Mouse (Mus musculus): ENCODE measurements around the gene Creld1.

Creld1 gene

GRCm38 (mm10) chr6:113468512-113468911, 14.6 kb upstream of the Creld1 start:
- in situ Hi-C loops (cut with MboI; ENCODE audit: unreplicated experiment in 2 of 2), result no loop called here

- in situ Hi-C loops (cut with MboI; ENCODE audit: unreplicated experiment in 2 of 2), result no loop called here
These were observed 14.1 kb upstream of the Creld1 start for GRCm38 (mm10) chr6:113469021-113469420.

DNA sequence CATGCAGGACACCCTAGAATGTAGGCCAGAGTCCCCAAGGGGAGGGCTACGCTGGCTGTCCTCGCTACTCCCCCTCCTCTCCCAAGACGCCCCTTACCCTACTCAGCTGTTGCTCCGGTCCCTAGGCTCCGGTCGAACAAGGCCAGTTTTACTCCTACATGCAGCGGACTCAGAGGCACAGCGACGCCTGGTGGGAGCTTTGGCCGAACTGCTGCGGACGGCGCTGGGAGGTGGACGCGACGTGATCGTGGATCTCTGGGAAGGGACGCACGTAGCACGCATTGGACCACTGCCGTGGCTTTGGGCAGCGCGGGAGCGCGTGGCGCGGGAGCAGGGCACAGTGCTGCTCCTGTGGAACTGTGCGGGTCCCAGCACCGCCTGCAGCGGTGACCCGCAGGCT, 13.7 kb upstream of the Creld1 start:
- in situ Hi-C loops (cut with MboI; ENCODE audit: unreplicated experiment in 2 of 2), result no loop called here

DNA sequence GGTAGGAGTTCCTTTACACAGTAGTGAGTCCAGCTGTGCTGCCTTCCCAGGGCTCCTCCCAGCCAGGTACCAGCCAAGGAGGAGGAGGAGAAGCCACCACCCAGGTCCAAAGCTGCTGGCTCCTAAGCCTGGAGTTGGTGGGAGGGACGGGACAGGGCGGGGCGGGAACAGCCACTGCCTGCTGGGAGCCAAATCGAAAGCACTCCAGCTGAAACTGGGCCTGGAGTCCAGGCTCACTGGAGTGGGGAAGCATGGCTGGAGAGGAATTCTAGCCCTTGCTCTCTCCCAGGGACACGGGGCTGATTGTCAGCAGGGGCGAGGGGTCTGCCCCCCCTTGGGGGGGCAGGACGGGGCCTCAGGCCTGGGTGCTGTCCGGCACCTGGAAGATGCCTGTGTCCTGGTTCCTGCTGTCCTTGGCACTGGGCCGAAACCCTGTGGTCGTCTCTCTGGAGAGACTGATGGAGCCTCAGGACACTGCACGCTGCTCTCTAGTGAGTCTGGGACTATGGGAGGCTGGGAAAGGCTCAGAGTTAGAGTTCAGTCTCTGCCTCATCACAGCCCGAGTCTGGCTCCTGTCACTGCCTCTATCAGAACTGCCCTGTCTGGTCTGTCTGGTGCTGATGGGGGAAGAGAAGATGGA, 11.7 kb upstream of the Creld1 start, which contains the start of gene Il17rc:
TSS of gene Il17rc (plus strand) at position 131 of the 640 bp plus-strand sequence.
- in situ Hi-C loops (cut with MboI; ENCODE audit: unreplicated experiment in 2 of 2), result no loop called here

- in situ Hi-C loops (cut with MboI; ENCODE audit: unreplicated experiment in 2 of 2), result no loop called here
These were observed 11.0 kb upstream of the Creld1 start for GRCm38 (mm10) chr6:113472061-113472460.

DNA sequence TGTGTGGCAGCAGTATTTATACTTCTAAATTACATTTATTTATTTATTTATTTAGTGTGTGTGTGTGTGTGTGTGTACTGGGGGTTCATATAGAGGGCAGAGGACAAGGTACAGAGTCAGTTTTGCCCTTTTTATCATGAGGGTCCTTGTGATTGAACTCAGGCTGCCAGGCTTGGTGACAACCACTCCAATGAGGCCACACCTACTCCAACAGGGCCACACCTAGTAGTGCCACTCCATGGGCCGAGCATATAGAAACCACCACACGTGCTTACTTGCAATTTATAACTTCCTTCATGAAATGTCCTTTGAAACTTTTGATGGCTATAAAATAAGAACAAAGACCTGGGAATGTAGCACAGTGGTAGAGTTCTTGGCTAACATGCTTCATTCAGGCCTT, 9.9 kb upstream of the Creld1 start:
- in situ Hi-C loops (cut with MboI; ENCODE audit: unreplicated experiment in 2 of 2), result no loop called here

GRCm38 (mm10) chr6:113473715-113474114, 9.4 kb upstream of the Creld1 start:
- in situ Hi-C loops (cut with MboI; ENCODE audit: unreplicated experiment in 2 of 2), result no loop called here

- in situ Hi-C loops (cut with MboI; ENCODE audit: unreplicated experiment in 2 of 2), result no loop called here
These were observed 5.7 kb upstream of the Creld1 start for GRCm38 (mm10) chr6:113477353-113477752.

DNA sequence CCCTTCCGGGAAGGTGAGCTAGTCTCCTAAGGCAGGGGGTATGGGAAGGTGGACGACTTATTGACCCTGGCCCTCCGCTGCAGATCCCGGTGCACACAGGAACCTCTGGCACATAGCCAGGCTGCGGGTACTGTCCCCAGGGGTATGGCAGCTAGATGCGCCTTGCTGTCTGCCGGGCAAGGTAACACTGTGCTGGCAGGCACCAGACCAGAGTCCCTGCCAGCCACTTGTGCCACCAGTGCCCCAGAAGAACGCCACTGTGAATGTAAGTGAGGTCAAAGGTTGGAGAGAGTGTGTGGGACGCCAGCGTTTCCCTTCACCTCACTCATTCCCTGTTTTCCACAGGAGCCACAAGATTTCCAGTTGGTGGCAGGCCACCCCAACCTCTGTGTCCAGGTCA, 4.2 kb upstream of the Creld1 start:
- in situ Hi-C loops (cut with MboI; ENCODE audit: unreplicated experiment in 2 of 2), result no loop called here

GRCm38 (mm10) chr6:113480555-113481373, 2.3 kb upstream of the Creld1 start:
- in situ Hi-C loops (cut with MboI; ENCODE audit: unreplicated experiment in 2 of 2), result no loop called here

GRCm38 (mm10) chr6:113482477-113483099, 509 bp upstream of the Creld1 start:
- in situ Hi-C loops (cut with MboI; ENCODE audit: unreplicated experiment in 2 of 2), result no loop called here

DNA sequence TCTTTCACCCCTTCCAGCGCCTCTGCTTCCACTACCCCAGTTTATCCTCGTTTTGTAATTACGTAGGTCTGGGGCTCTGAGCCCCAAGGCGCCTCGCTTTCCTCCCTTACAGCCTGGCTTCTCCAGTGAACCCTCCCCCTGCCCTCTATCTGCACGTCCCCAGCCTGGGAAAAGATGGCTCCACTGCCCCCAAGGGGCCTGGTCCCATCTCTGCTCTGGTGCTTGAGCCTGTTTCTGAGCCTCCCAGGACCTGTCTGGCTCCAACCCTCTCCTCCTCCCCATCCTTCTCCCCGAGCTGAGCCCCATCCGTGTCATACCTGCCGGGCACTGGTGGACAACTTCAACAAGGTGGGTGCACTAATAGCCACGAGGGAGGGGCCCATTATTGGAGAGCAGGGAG, 632 bp downstream of the Creld1 start:
- in situ Hi-C loops (cut with MboI; ENCODE audit: unreplicated experiment in 2 of 2), result no loop called here

DNA sequence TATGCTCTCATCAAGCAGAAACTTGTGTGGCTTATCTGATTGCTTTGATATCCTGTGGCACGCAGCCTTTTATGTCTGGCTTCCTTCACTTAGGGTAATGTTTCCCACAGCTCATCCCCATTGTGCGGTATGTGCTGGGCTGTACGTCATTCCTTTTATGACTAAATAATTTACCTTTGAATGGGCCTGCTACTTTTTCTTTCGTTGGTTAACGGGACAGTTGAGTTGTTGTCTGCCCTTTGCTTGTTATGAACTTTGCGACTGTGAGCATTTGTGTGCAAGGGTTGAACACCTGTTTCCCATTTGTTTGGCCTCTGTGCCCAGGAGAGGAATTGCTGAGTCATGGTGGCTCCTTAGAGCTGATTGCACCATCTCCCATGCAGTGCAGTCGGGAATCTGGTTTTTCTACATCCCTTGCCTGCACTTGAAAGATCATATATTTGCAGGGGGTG, 4.1 kb downstream of the Creld1 start:
- in situ Hi-C loops (cut with MboI; ENCODE audit: unreplicated experiment in 2 of 2), result no loop called here

- in situ Hi-C loops (cut with MboI; ENCODE audit: unreplicated experiment in 2 of 2), result no loop called here
These were observed 6.3 kb downstream of the Creld1 start for GRCm38 (mm10) chr6:113489410-113489809.

DNA sequence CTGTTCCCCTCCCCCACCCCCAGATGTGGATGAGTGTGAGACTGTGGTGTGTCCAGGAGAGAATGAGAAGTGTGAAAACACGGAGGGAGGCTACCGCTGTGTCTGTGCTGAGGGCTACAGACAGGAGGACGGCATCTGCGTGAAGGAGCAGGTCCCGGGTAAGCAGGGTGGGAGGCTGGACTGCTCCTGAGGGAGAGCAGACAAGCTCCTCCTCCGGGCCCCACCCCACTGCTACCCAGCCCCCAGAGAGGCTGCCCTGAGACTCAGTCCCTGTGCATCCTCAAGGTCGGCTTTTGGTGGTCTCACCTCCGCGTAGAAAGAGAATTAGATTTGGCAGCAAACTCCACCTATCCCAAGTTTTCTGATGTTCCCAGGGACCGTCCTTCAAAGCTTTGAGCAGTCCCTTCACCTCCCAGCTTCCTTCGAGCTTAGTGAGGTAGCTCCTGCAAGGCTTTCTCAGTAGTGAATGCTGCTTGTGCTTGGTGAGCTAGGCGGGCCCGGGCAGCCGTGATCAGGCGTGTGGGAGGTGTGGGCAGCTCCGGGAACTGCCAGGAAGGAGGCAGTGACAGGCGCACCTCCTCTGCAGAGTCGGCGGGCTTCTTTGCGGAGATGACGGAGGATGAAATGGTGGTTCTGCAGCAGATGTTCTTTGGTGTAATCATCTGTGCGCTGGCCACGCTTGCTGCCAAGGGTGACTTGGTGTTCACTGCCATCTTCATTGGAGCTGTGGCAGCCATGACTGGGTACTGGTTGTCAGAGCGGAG, 9.2 kb downstream of the Creld1 start:
- in situ Hi-C loops (cut with MboI; ENCODE audit: unreplicated experiment in 2 of 2), result no loop called here

GRCm38 (mm10) chr6:113494258-113494788, 11.2 kb downstream of the Creld1 start:
- in situ Hi-C loops (cut with MboI; ENCODE audit: unreplicated experiment in 2 of 2), result no loop called here

DNA sequence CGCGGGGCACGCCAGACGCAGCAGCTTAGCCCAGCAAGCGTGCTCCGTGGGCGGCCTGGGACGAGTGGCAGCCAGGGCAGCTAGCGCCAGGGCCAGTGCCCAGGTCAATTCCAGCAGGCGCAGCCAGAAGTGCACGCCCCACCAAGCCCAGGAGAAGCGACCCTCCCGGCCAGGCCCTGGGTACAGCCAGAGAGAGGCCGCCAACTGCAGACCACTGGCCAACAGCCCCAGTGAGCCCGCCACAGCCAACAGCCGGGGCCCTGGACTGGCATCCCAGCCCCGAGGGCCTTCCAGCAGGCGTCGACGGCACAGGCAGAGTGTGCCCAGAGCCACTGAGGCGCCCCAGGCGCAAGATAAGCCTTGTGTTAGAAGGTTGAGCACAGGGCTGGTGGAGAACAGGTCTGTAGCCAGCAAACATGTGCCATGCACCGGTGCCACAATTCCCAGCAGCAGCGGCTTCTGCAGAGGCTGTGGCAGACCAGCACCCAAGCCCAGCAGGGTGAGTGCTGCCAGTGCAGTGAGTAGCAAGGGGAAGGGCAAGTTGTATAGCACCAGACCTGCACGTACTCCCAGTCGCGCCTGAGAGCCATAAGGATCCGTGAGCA, 12.1 kb downstream of the Creld1 start:
- in situ Hi-C loops (cut with MboI; ENCODE audit: unreplicated experiment in 2 of 2), result no loop called here

DNA sequence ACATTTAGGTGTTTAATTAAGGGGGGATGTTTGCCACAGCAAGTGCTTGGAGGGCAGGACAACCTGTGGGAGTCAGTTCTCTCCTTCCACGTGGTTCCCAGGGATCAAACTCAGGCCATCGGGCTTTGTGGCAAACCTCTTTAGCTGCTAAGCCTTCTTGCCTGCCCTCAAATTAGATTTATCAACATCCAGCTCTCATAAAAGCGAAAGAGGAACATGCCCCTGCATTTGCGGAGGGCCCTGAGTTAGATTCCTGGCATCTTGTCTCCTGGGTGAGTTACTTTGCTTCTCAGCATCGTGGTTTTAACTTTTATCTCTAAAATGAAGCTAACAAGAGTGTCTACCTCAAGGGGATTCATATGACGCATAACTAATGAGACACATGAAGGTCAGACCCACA, 16.2 kb downstream of the Creld1 start:
- in situ Hi-C loops (cut with MboI; ENCODE audit: unreplicated experiment in 2 of 2), result no loop called here

- in situ Hi-C loops (cut with MboI; ENCODE audit: unreplicated experiment in 2 of 2), result no loop called here
These were observed 18.4 kb downstream of the Creld1 start, which contains the start of gene Prrt3 for GRCm38 (mm10) chr6:113501388-113502084. Gene Prrt3 (minus strand): TSS chr6:113501931.
